ENCODE assay signal across 50 mouse cellular contexts in the genomic region with DNA sequence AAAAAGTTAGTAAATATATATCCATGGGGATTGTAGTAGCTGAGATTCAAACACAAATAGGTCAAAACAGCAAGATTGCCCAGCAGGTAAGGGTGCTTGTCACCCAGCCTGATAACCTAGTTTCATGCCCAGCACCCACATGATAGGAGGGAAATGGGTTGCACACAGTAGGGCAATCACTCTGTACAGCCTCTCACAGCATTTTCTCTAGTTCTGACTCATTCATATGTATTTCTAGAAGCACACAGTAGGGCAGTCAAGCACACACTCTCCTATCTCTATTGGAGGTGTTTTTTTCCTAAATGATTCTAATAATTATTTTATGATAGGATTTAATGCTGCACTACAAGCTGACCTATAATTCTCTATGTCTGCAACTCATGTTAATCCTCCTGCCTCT. TPM values are rescaled to one million over a fixed set of nuclear protein-coding genes. Genes with fewer than 3 reads are reported as not detected.
"Had no signal": no experiment of that assay in that cellular context is flagged by ENCODE, and none has a peak within 500 bp of the region (broad histone marks: within the 10 kb centered on the region; RNA-seq: fewer than 3 reads in every experiment).

No protein-coding gene starts in this region.

- H3K27ac ChIP-seq: heart, embryonic 13.5 days; heart, embryonic 15.5 days; hindbrain, embryonic 10.5 days; hindbrain, embryonic 12.5 days; hindbrain, embryonic 13.5 days; hindbrain, embryonic 14.5 days; hindbrain, embryonic 15.5 days; hindbrain, postnatal 0 days; intestine, embryonic 15.5 days; kidney, embryonic 15.5 days; kidney, postnatal 0 days; layer of hippocampus, adult 2 months; left cerebral cortex, adult 2 months had no signal

- DNase-seq: heart, postnatal 10 days; heart, postnatal 14 days; heart, postnatal 36 days; heart, postnatal 4 days; kidney, adult 11 months; kidney, adult 18-20 months; kidney, adult 2 months; kidney, adult 8-10 months; kidney, adult 9 months; kidney, postnatal 10 days; kidney, postnatal 14 days; kidney, postnatal 25 days; kidney, postnatal 36 days; kidney, postnatal 4 days; layer of hippocampus, adult 9-11 months; layer of hippocampus, postnatal 36 days had no signal

- H3K4me2 ChIP-seq: heart, embryonic 11.5 days; heart, embryonic 12.5 days; heart, embryonic 13.5 days; heart, embryonic 15.5 days; hindbrain, embryonic 12.5 days; hindbrain, embryonic 13.5 days; hindbrain, embryonic 14.5 days; hindbrain, embryonic 15.5 days; intestine, embryonic 15.5 days; kidney, embryonic 15.5 days had no signal

- H3K9ac ChIP-seq: heart, embryonic 12.5 days; heart, embryonic 13.5 days; heart, embryonic 15.5 days; hindbrain, embryonic 12.5 days; hindbrain, embryonic 13.5 days; hindbrain, embryonic 14.5 days; hindbrain, embryonic 15.5 days; intestine, embryonic 15.5 days; kidney, embryonic 15.5 days had no signal

- H3K9me3 ChIP-seq: heart, embryonic 12.5 days; heart, embryonic 13.5 days; heart, embryonic 15.5 days; hindbrain, embryonic 10.5 days; hindbrain, embryonic 12.5 days; hindbrain, embryonic 13.5 days; hindbrain, embryonic 15.5 days; intestine, embryonic 15.5 days; kidney, embryonic 15.5 days had no signal

- H3K4me3 ChIP-seq: heart, embryonic 12.5 days; heart, embryonic 13.5 days; heart, embryonic 15.5 days; hindbrain, embryonic 10.5 days; hindbrain, embryonic 12.5 days; hindbrain, embryonic 13.5 days; hindbrain, embryonic 15.5 days; intestine, embryonic 15.5 days; kidney, embryonic 15.5 days; layer of hippocampus, adult 2 months; left cerebral cortex, adult 2 months had no signal

RNA-seq across cellular contexts. Expression of a gene that starts 6.0 kb away (rescaled TPM):
- total RNA-seq: heart, postnatal 14 days; heart, postnatal 25 days; heart, postnatal 36 days; heart, postnatal 4 days; hematopoietic stem cell, adult 5-6 weeks; layer of hippocampus, adult 18-20 months; layer of hippocampus, adult 2 months; layer of hippocampus, postnatal 10 days; layer of hippocampus, postnatal 14 days; layer of hippocampus, postnatal 25 days; layer of hippocampus, postnatal 36 days; left cerebral cortex, adult 18-20 months had no signal
- polyA plus RNA-seq: heart, embryonic 11.5 days; heart, embryonic 12.5 days; heart, embryonic 13.5 days; heart, embryonic 14.5 days; heart, embryonic 15.5 days; heart, embryonic 16.5 days; heart, postnatal 0 days; hindbrain, embryonic 10.5 days; hindbrain, embryonic 11.5 days; hindbrain, embryonic 12.5 days; hindbrain, embryonic 13.5 days; hindbrain, embryonic 14.5 days; hindbrain, embryonic 15.5 days; hindbrain, postnatal 0 days; inflammation-experienced regulatory T-cells, adult 6 months; intestine, embryonic 14.5 days; intestine, embryonic 15.5 days; intestine, embryonic 16.5 days; intestine, postnatal 0 days; kidney, adult 2 months; kidney, embryonic 14.5 days; kidney, embryonic 15.5 days; large intestine, adult 2 months had no signal

RNA-seq across cellular contexts. Expression of a gene that starts 12.4 kb away (rescaled TPM):
- total RNA-seq: hematopoietic stem cell, adult 5-6 weeks; layer of hippocampus, postnatal 10 days had no signal
- polyA plus RNA-seq: heart, embryonic 13.5 days; heart, embryonic 14.5 days; heart, embryonic 15.5 days; heart, embryonic 16.5 days; hindbrain, embryonic 10.5 days; hindbrain, embryonic 11.5 days; hindbrain, embryonic 12.5 days; hindbrain, embryonic 13.5 days; hindbrain, embryonic 14.5 days; hindbrain, embryonic 15.5 days; hindbrain, embryonic 16.5 days; inflammation-experienced regulatory T-cells, adult 6 months; intestine, embryonic 14.5 days; intestine, embryonic 15.5 days; intestine, embryonic 16.5 days; intestine, postnatal 0 days; kidney, adult 2 months; kidney, embryonic 14.5 days; kidney, embryonic 15.5 days; kidney, embryonic 16.5 days; kidney, postnatal 0 days; large intestine, adult 2 months had no signal
